Mouse (Mus musculus) frontal cortex, postnatal 36 days (tissue): ENCODE measurements around the gene Itsn1.

Experiments
- DNase-seq, 2 experiments: peaks; one replicate each; pipeline ENCODE4 v3.0.0; 2022; ENCODE audit warnings: low spot score in 2 of 2

Gene Itsn1

GRCm38 (mm10) chr16:91946261-91946660 lies 217.2 kb downstream of the Itsn1 start:
- no peak for DNase-seq

- DNase-seq, result no peak
Measured at GRCm38 (mm10) chr16:91947093-91947492, 218.0 kb downstream of the Itsn1 start.

- no peak for DNase-seq
Measured at GRCm38 (mm10) chr16:91953967-91954366, 224.9 kb downstream of the Itsn1 start.

GRCm38 (mm10) chr16:91954766-91955165 lies 225.7 kb downstream of the Itsn1 start:
- no peak for DNase-seq

GRCm38 (mm10) chr16:91962204-91962893 lies 233.3 kb downstream of the Itsn1 start:
- DNase-seq, result peak; percentile 77 to 82

DNA sequence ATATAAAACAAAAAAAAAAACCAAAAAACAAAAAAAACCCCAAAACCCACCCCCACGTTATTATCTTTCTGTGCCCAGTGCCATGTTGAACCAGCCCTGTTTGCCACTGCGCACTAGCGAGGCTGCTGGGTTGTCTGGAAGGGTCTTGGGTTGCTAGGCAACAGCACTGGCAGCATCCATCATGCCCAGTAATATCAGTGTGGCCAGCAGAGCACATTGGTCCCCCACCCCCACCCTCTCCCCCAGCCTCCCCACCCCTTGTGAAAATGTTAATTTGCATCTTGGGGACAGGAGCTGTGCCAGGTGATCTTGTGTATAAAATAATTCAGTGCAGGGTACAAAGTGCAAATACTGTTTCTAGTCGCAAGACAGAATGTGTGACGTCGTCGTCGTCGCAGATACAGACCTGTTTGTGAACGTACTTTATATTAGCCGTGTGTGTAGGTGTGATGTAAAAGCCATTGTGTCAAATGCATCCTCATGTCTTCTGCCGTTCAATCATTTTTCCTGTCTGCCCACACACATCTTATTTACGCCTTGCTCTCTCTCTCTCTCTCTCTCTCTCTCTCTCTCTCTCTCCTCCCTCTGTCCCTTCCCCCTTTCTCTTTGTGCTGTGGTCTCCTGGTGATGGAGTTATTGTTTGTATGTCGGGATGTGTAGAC lies 233.9 kb downstream of the Itsn1 start:
- peak in 1 of 2 experiments; percentile 41 for DNase-seq

GRCm38 (mm10) chr16:91963556-91963900 lies 234.4 kb downstream of the Itsn1 start:
- no peak for DNase-seq

DNA sequence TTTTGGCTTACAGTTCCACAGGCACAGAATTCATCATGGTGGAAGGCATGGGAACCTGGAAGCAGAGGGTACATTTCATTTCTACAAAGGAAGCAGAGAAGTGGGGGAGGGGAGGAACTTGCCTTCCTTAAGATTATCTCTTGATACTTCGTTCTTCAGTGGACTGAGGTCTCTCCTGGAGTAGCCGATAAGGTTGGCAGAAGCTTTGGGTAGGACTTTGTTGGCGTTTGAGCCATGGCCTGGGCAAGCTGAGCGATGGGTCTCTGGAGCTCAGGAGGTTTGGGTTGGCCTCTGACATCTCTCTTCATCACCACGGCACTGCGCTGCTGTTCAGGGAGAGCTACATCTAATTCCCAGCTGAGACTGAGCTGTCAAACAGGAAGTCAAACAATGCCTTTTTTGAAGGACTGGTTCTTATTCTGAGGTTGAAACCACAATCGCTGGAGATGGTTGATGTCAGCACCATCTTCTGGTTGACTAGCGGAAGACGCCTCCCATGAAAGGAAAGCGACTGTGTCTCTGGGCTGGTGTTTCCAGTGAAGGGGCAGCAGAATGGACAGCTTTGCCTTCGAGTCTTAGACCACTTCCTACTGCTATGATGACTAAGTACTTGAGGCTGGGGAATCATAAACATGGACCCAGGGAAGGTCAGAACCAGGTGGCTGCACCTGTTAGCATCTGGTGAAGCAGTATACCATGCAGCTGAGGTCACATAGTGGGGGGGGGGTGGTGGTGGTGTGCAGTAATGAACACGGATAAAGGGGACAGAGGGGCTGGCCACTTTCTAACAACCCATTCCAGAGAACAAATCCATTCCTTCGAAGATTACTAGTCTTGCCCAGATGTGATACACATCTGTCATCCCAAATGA lies 235.5 kb downstream of the Itsn1 start:
- no peak for DNase-seq

DNA sequence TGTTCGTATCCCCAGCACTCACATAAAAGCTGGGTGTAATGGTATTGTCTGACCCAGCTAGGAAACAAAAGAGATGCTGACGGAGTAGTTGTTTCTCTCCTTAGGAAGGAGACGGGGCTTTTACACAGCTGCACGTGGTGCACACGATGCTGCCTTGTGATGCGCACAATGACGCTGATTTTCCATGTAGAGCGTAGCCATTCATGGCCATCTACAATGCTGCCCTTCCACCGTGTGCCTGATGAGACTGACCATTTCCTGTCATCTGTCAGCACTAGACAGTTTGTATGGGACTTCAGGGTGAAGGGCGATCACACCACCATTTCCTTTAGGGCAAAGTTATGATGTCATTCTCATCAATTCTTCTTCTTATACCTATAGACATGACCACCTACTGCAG lies 239.6 kb downstream of the Itsn1 start:
- no peak for DNase-seq

- no peak for DNase-seq
Measured at GRCm38 (mm10) chr16:91969516-91970031, 240.5 kb downstream of the Itsn1 start.
